Mouse (Mus musculus): ENCODE measurements at regions not wholly inside any gene's neighbourhood (a gene's known extent, or its start where the extent isn't known, plus 50 kb on each side); places are given as distances from the start of the nearest gene placed in this dataset.

DNA sequence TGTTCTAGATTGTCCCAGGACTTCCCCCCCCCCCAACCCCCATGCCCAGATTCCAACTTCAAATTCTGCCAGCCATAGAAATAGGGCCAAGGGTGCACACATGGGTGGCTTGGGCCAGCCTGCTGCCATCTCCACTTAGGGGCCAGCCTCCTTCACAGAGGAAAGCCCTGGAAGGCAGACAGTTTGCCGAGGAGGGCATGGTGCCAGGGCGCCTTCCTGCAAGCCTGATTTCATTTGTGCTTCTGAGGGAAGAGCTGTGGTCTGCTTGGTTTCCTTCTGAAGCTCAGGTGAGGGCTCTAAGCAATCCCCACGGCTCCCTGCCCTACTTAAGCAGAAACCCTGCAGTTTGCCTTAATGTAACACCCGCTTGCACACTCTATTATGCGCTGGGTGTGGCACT lies 52.3 kb upstream of the Tcl1 start:
- Histone ChIP-seq H3K4me3 (no peak overlapping the region), H3K36me3 (no peaks in the 10 kb centered on the region), H3K9me3 (no peaks in the 10 kb centered on the region), H3K27me3 (ENCODE audit: insufficient read depth, poor library complexity, severe bottlenecking) (no peaks in the 10 kb centered on the region), H3K4me1 (replicated peaks) (peaks cover 6% of the 10 kb centered on the region; the same call in 1 of the 2 replicates), H3K27ac (no peak overlapping the region)
- no peak for DNase-seq (ENCODE audit: low spot score)
- WGBS = 88% methylated on average over 5 of the region's 5 CpGs

DNA sequence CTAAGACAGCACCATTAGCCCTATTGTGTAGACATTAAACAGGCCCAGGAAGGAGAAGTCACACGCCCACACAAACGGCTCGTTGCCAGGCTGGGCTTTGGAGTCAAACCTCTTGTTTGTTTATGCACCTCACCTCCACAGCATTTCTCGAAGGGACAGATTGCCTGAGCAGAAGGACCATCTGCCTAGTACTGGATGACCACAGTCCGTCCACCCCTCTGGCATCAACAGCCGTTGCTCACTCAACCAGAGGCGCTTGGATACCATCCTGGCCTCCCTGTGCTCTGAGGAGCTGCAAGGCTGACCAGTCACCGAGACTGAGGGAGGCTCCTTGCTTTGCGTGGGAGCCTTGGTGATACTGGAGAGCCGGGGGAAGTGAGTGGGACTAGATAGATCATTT lies 53.6 kb upstream of the Tunar start:
- no peak for DNase-seq (ENCODE audit: low spot score)
- H3K27ac ChIP-seq = no peak overlapping the region
- no peaks in the 10 kb centered on the region for H3K36me3 ChIP-seq
- 0 out of 2 replicates have a peak, but pooled peaks cover 4% of the 10 kb centered on the region for H3K9me3 ChIP-seq
- H3K4me3 ChIP-seq = no peak overlapping the region
- 80% methylated on average over 10 of the region's 10 CpGs for WGBS
- no peaks in the 10 kb centered on the region for H3K27me3 ChIP-seq (ENCODE audit: insufficient read depth, poor library complexity, severe bottlenecking)
- H3K4me1 ChIP-seq (replicated peaks) = peaks cover 31% of the 10 kb centered on the region

DNA sequence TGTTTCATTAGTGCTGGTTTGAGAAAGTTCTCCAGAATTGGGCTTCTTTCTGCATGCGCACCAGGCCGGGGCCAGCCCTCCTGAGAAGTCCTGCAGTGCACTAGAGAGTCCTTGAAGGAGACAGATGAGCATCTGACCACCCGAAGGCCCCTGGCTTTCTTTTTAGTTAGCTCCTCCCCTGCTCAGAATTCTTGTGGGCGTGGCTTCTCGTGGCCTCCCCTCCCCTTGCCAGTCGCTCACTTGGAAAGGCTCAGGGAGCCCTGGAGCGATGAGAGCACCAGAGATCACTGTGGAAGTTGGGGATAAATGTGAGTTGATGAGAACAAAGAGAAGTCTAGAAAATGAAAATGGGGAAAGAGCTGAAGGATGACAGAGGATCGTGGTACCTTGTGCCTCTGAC lies 52.6 kb upstream of the Tunar start:
- Histone ChIP-seq H3K9me3 (0 out of 2 replicates have a peak, but pooled peaks cover 6% of the 10 kb centered on the region), H3K36me3 (no peaks in the 10 kb centered on the region), H3K27ac (no peak overlapping the region), H3K4me3 (no peak overlapping the region), H3K4me1 (replicated peaks) (peaks cover 31% of the 10 kb centered on the region), H3K27me3 (ENCODE audit: insufficient read depth, poor library complexity, severe bottlenecking) (no peaks in the 10 kb centered on the region)
- peak; percentile 39 for DNase-seq (ENCODE audit: low spot score)
- 29% methylated on average over 8 of the region's 8 CpGs for WGBS

DNA sequence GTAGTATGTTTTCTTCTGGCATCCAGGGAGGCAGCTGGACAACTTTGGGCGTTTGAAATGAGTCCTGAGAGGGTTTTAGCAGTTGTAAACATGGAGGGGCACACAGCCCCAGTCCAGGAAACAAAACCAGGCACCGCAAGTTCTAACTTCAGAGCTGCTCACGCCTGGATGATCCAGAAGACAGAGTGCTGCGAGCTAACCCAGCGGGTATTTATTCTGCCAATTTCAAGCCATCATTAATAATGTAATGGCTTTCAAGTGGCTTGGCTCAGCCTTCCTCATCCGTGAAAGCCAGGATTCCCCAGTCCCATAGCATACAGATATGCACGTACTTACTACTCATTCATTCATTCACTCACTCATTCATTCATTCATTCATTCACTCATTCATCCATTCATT lies 51.6 kb upstream of the Tunar start:
- 63% methylated on average over 7 of the region's 7 CpGs for WGBS

More for the DNA sequence above, 51.6 kb upstream of the Tunar start:
- DNase-seq (ENCODE audit: low spot score) = no peak
- Histone ChIP-seq H3K27ac (no peak overlapping the region), H3K36me3 (no peaks in the 10 kb centered on the region), H3K4me3 (no peak overlapping the region), H3K4me1 (replicated peaks) (peaks cover 31% of the 10 kb centered on the region), H3K27me3 (ENCODE audit: insufficient read depth, poor library complexity, severe bottlenecking) (no peaks in the 10 kb centered on the region), H3K9me3 (0 out of 2 replicates have a peak, but pooled peaks cover 6% of the 10 kb centered on the region)

Data from hindbrain, embryonic 10.5 days (tissue).